Mouse (Mus musculus): Measurements from ENCODE around the gene Dop1a.

Dop1a gene

GRCm38 (mm10) chr9:86466990-86467870 is at the start of gene Dop1a:
Dop1a (plus strand) TSS chr9:86467154.
- peak; percentile 95 for DNase-seq

GRCm38 (mm10) chr9:86417971-86418370 is 49.0 kb upstream of the Dop1a start:
- no peak for DNase-seq

GRCm38 (mm10) chr9:86419366-86419765 is 47.6 kb upstream of the Dop1a start:
- no peak for DNase-seq

- DNase-seq, result no peak
Observed at GRCm38 (mm10) chr9:86423331-86423730, 43.6 kb upstream of the Dop1a start.

- DNase-seq, result no peak
Observed at GRCm38 (mm10) chr9:86435510-86435909, 31.4 kb upstream of the Dop1a start.

GRCm38 (mm10) chr9:86436608-86437007 is 30.3 kb upstream of the Dop1a start:
- DNase-seq, result no peak

GRCm38 (mm10) chr9:86438337-86439009 is 28.5 kb upstream of the Dop1a start:
- no peak for DNase-seq

GRCm38 (mm10) chr9:86442248-86442647 is 24.7 kb upstream of the Dop1a start:
- no peak for DNase-seq

- no peak for DNase-seq
Observed at GRCm38 (mm10) chr9:86446847-86447246, 20.1 kb upstream of the Dop1a start.

GRCm38 (mm10) chr9:86447431-86447830 is 19.5 kb upstream of the Dop1a start:
- no peak for DNase-seq

GRCm38 (mm10) chr9:86449581-86449980 is 17.4 kb upstream of the Dop1a start:
- peak; percentile 86 for DNase-seq

- DNase-seq, result no peak
Observed at GRCm38 (mm10) chr9:86451094-86451493, 15.9 kb upstream of the Dop1a start.

GRCm38 (mm10) chr9:86451617-86452016 is 15.3 kb upstream of the Dop1a start:
- DNase-seq, result peak; percentile 85

GRCm38 (mm10) chr9:86453626-86454025 is 13.3 kb upstream of the Dop1a start:
- no peak for DNase-seq

GRCm38 (mm10) chr9:86464151-86465105 is 2.5 kb upstream of the Dop1a start, which contains the start of gene Ube2cbp:
Ube2cbp (minus strand) TSS chr9:86464950.
- peak; percentile 94 for DNase-seq

GRCm38 (mm10) chr9:86475956-86476355 is 9.0 kb downstream of the Dop1a start:
- DNase-seq, result no peak

- no peak for DNase-seq
Observed at GRCm38 (mm10) chr9:86476763-86477162, 9.8 kb downstream of the Dop1a start.

- no peak for DNase-seq
Observed at GRCm38 (mm10) chr9:86478414-86479093, 11.6 kb downstream of the Dop1a start.

GRCm38 (mm10) chr9:86482236-86482635 is 15.3 kb downstream of the Dop1a start:
- DNase-seq, result no peak

GRCm38 (mm10) chr9:86491740-86492139 is 24.8 kb downstream of the Dop1a start:
- no peak for DNase-seq

- DNase-seq, result no peak
Observed at GRCm38 (mm10) chr9:86496261-86496660, 29.3 kb downstream of the Dop1a start.

GRCm38 (mm10) chr9:86499083-86499482 is 32.1 kb downstream of the Dop1a start:
- DNase-seq, result no peak
